Mouse (Mus musculus): ENCODE measurements at regions not wholly inside any gene's neighbourhood (a gene's known extent, or its start where the extent isn't known, plus 50 kb on each side); places are given as distances from the start of the nearest gene placed in this dataset.

GRCm38 (mm10) chr13:80418480-80419183, 464.6 kb upstream of the Arrdc3 start:
- in situ Hi-C loops (cut with MboI, MseI): no loop called here

- in situ Hi-C loops (cut with MboI, MseI): no loop called here
Observed at GRCm38 (mm10) chr13:80420341-80420740, 462.8 kb upstream of the Arrdc3 start.
